Mouse (Mus musculus) liver, adult 2 months (tissue): ENCODE data around the gene Clec2h. TPM values are rescaled to one million over a fixed set of nuclear protein-coding genes. Genes with fewer than 3 reads are reported as not detected.
"Not testable (repeated sequence)": the region's sequence is repeated elsewhere in the genome, so short reads cannot be mapped to it uniquely, and the experiment has no call there.

Experiments used
- DNase-seq: peaks from one replicate; pipeline ENCODE4 v3.0.0-alpha.2; 2011; ENCODE audit warnings: low read depth, low spot score; ENCODE audit errors: extremely low read depth
- H3K27ac ChIP-seq: fragments of 200-500 bp; replicated peaks from 2 replicates; pipeline ENCODE4 v1.5.1; 2012; ENCODE audit warnings: low read depth, mild to moderate bottlenecking, control low read depth, inconsistent platforms, low read length; ENCODE audit not compliant: insufficient read depth
- H3K27me3 ChIP-seq: fragments of 200-500 bp; 2 replicates; pipeline ENCODE4 v1.6.1; 2012; ENCODE audit warnings: mild to moderate bottlenecking, moderate library complexity, low read length, inconsistent platforms; ENCODE audit not compliant: control insufficient read depth, insufficient read depth
- H3K36me3 ChIP-seq: fragments of 200-500 bp; 2 replicates; pipeline ENCODE4 v1.6.1; 2012; ENCODE audit warnings: low read length, inconsistent platforms; ENCODE audit not compliant: control insufficient read depth, insufficient read depth
- H3K4me1 ChIP-seq: fragments of 200-500 bp; 2 replicates; pipeline ENCODE4 v1.6.1; 2011; ENCODE audit warnings: low read length; ENCODE audit not compliant: control insufficient read depth, insufficient read depth
- H3K4me3 ChIP-seq: fragments of 200-500 bp; 2 replicates; pipeline ENCODE4 v1.5.1; 2011; ENCODE audit warnings: low read depth, mild to moderate bottlenecking, control low read depth, low read length, moderate library complexity; ENCODE audit not compliant: insufficient read depth
- H3K79me2 ChIP-seq: fragments of 200-500 bp; 2 replicates; pipeline ENCODE4 v1.6.1; 2012; ENCODE audit warnings: inconsistent platforms, mild to moderate bottlenecking, low read length, moderate library complexity; ENCODE audit not compliant: control insufficient read depth, insufficient read depth
- H3K9ac ChIP-seq: fragments of 200-500 bp; 2 replicates; pipeline ENCODE4 v1.6.1; 2012; ENCODE audit warnings: low read depth, mild to moderate bottlenecking, control low read depth, inconsistent platforms, low read length
- CTCF ChIP-seq: fragments of 200-500 bp; IDR thresholded peaks from 2 replicates; pipeline ENCODE4 v1.5.1; 2011; ENCODE audit warnings: low read depth, low read length, control low read depth
- POLR2A ChIP-seq: fragments of 200-500 bp; IDR thresholded peaks from 2 replicates; pipeline ENCODE4 v1.6.1; 2011; ENCODE audit warnings: low read length, control low read depth; ENCODE audit not compliant: insufficient read depth; ENCODE audit errors: extremely low read depth
- WGBS: fragments of 180-500 bp; shearing (Covaris S2); methylation state at CpG from one replicate; pipeline ENCODE4 v1.1.7; 2018; 5-methylcytosine and 5-hydroxymethylcytosine counted together
- polyA plus RNA-seq: library from polyadenylated mRNA; depleted of rRNA; stranded (reverse); fragments of >200 nt; gene quantifications from 2 replicates; pipeline ENCODE4 v1.2.3, GENCODE M21; 2012; rRNA removed
- total RNA-seq: library from RNA; depleted of rRNA; stranded (reverse); fragments of >200 nt; gene quantifications from 2 replicates; pipeline ENCODE4 v1.2.3, GENCODE M21; 2014; rRNA removed

Clec2h gene
- total RNA-seq = 9.0 and 25.9 TPM in 2 replicates
- 0.22 and 0.62 TPM in 2 replicates for polyA plus RNA-seq

DNA sequence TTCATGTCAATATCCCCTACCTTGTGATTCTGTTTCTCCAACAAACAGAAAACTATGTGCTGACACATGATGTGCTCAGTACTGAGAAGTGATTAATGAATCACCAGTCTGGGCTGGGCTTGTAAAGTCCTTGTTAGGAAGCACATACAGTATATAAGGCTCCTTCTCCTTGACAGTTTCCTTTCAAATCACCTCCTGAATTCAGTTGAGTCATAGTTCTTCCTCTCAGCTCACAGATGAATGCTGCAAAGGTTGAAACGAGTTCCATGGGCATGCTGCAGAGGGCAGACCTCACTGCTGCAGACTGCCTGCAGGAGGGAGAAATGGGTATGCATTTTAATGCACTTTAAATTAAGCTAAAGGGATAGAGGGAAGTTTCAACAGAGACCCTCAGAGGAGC is at the start of gene Clec2h:
Gene Clec2h, plus strand, starts transcription at position 180 of the 400 bp plus-strand sequence.
- 3% methylated on average over 1 of the region's 1 CpGs for WGBS
- H3K36me3 ChIP-seq = no peaks in the 10 kb centered on the region
- H3K4me1 ChIP-seq = no peaks in the 10 kb centered on the region; the same call in 1 of the 2 replicates
- no peaks in the 10 kb centered on the region for H3K79me2 ChIP-seq
- H3K27me3 ChIP-seq = no peaks in the 10 kb centered on the region
- DNase-seq = peak; percentile 72
- H3K27ac ChIP-seq = peak within 1 kb of the TSS; percentile 65
- TF ChIP-seq POLR2A (no peak), CTCF (peak; percentile 61)
- H3K9ac ChIP-seq = peak within 1 kb of the TSS; percentile 50
- H3K4me3 ChIP-seq = peak within 1 kb of the TSS; percentile 10

DNA sequence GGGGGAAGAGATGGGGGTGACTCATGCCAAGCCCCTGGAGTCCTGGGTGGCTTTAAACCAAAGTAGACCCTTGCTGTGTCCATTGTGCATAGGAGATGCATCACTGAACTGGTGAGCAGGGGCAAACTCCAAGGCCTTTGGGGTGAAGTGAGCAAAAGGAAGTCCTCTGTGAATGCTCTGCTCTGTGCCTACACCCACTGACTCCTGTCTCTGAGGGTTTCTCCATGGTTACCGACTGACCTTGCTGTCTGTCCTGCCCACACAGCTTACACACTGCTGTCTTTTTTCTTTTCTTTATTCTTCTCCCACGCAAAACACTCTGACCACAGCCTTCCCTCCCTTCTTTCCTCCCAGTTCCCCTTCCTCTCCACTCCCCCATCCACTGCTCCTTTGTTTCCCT is 39.5 kb upstream of the Clec2h start:
- no peak for DNase-seq
- H3K4me1 ChIP-seq = no peaks in the 10 kb centered on the region; the same call in 1 of the 2 replicates
- no peak overlapping the region for H3K9ac ChIP-seq
- no peaks in the 10 kb centered on the region for H3K27me3 ChIP-seq
- H3K4me3 ChIP-seq = no peak overlapping the region
- H3K36me3 ChIP-seq = no peaks in the 10 kb centered on the region
- no peaks in the 10 kb centered on the region for H3K79me2 ChIP-seq
- 38% methylated on average over 2 of the region's 2 CpGs for WGBS
- H3K27ac ChIP-seq = no peak overlapping the region
- TF ChIP-seq CTCF (no peak), POLR2A (no peak)

DNA sequence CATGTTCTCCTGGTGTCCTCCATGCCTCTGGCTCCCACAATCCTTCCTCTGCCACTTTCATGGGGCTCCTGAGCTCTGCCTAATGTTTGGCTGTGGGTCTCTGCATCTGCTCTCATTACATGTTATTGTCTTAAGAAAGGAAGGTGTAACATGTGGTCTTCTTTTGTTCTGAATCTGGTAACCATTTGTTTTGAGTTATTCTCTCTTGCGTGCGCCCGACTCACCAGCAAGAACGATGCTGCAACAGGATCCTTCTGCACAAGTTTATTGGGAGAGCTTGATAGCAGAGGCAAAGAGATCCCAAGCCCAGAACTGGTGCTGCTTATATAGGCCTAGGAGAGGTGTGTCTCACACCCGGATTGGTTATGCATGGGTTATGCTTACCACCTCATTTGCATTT is 38.8 kb upstream of the Clec2h start, which contains the start of gene Klrb1a:
Gene Klrb1a, minus strand, starts transcription at position 101 of the 400 bp plus-strand sequence.
- H3K4me1 ChIP-seq, H3K27ac ChIP-seq, H3K36me3 ChIP-seq, H3K4me3 ChIP-seq, H3K27me3 ChIP-seq, H3K79me2 ChIP-seq, H3K9ac ChIP-seq, DNase-seq: not testable (repeated sequence)
- 98% methylated on average over 5 of the region's 5 CpGs for WGBS

DNA sequence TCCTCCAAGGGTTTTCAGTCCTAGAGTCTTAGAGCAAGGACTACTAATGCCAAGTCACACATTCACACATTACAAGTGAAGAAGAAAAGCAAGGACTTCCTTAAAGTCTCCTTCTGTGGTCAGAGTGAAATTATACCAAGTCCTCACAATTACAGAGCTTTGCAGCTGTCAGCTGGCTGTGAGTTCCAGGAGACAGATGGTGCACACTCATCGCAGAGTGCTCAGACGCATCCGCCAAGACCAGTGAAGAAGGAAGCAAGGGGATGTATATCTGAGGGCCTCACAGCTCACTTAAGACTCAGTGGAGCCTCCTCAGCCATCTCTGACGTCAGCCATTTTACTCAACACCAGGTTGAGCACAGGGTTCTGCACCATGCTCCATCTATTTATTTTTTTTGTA is 37.8 kb upstream of the Clec2h start:
- H3K27me3 ChIP-seq = no peaks in the 10 kb centered on the region
- no peaks in the 10 kb centered on the region for H3K79me2 ChIP-seq
- H3K4me1 ChIP-seq = no peaks in the 10 kb centered on the region; the same call in 1 of the 2 replicates
- no peak for DNase-seq
- H3K27ac ChIP-seq = no peak overlapping the region
- no peaks in the 10 kb centered on the region for H3K36me3 ChIP-seq
- no peak for TF ChIP-seq POLR2A
- no peak for TF ChIP-seq CTCF
- 87% methylated on average over 4 of the region's 4 CpGs for WGBS
- no peak overlapping the region for H3K9ac ChIP-seq
- no peak overlapping the region for H3K4me3 ChIP-seq

DNA sequence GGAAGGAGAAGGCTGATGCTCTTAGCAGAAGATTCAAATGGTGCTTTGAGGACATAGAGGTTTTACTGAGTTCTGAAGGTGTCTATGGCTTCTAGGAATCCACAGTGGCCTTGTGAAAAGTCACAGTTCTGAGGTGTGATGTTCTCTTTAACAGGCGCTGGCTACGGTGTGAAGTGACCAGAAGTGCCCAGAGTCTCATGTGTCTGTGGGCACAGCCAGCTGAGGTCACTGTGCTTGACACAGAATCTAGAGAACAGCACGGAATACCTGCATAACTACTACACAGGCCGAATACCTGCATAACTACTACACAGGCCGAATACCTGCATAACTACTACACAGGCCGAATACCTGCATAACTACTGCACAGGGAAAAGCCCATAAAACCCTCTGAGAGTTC is 36.9 kb upstream of the Clec2h start:
- H3K27me3 ChIP-seq, H3K27ac ChIP-seq, H3K4me1 ChIP-seq, H3K36me3 ChIP-seq, DNase-seq, H3K9ac ChIP-seq, H3K4me3 ChIP-seq, H3K79me2 ChIP-seq: not testable (repeated sequence)
- WGBS = 93% methylated on average over 6 of the region's 6 CpGs

DNA sequence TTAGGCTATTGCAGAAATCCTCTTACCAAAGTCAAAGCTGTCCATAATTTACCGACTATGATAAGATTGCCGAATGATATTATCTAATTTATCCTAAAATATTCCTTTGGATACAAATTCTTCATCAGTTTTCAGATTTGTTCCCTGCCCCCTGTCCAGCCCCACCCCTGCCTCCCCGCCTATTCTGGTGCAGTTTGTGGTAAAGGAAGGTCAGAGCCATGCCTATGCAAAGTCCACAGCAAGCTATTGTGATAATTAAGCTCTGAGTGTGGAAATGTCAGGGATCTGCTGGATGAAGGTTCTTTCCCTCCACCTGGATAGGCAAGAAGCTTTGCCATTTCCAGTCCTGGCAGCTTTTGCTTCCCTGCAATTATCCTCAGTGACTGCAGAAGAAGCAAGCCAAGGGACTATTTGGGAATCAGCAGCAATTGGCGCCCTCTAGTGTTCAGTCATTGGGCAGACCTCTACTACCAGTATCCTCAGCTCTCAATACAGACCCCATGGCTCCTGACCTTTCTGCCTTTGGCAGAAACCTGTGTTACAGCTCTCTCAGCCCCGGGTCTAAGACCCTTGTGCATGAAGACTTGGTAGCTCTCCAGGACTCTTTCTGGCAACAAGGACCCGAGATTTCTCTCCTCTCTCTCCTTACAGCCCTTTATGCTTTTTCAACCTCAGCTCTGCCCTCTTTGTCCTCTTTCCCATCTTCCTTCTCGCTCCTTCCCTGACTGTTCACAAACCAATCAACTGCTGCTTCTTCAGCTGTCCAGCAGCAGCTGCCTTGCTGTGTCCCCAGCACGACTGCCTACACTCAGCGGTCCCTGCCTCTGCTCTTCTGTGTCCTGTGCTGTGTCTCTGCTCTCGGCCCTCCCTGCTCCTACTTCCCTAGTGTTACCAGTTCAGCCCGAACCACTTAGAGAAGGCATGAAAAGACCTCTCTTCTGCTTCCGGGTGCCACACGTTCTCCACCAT is 32.1 kb upstream of the Clec2h start:
- Histone ChIP-seq H3K27ac (peak overlapping the region; percentile 97), H3K4me3 (peak overlapping the region; percentile 28; the same call in 1 of the 2 replicates), H3K4me1 (peaks cover 14% of the 10 kb centered on the region; the same call in 1 of the 2 replicates), H3K9ac (peak overlapping the region; percentile 72)
- peak; percentile 67 for DNase-seq
- H3K27me3 ChIP-seq, H3K36me3 ChIP-seq, H3K79me2 ChIP-seq: not testable (repeated sequence)
- 36% methylated on average over 13 of the region's 13 CpGs for WGBS
- peak; percentile 57 for TF ChIP-seq CTCF

DNA sequence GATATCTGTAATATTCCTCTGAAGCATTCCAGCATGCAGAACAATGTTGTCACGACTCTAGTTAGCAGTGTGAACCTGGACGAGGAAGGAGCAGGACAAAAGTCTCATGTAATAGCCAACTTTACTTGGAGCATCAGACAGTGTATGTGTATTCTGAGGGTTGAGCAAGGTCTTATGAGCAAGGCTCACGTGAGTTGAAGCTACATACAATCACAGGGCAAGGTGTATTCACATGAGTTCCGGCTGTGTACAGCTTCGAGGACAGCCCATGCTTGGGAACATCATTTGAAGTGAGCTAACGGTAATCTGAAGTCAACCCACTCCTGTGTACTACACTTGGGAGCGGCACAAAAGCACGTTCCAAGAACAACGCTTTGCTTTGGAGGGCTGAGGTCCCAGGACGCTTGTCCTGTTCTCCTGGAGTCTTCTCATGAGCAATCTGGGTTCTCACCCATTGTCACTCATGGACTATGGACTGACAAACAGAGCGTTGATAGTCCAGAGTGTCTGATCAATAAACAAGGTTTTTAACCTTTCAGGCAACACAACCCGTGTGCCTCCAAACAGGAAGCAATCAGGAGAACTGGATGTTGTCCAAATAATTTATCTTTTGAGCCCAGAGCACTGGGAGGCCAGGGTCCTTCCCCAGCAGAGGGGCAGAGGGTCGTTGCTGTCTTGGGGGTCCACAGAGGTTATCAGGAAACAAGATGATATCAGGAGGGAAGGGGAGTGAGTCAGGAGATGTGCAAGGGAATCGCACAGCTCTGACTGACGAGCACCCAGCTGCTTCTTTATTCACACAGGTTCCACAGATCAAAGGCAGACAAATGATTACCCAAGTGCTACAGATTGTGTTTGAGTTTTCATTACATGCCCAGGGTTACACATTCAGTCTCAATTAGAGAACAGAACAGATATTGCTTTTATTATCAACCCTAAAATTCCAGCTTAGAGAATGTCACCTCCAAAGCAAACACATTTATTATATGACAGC is 31.0 kb upstream of the Clec2h start:
- H3K4me3 ChIP-seq = peak overlapping the region; percentile 35
- H3K27me3 ChIP-seq, H3K36me3 ChIP-seq, H3K79me2 ChIP-seq: not testable (repeated sequence)
- peaks cover 14% of the 10 kb centered on the region; the same call in 1 of the 2 replicates for H3K4me1 ChIP-seq
- H3K9ac ChIP-seq = peak overlapping the region; percentile 34; the same call in 1 of the 2 replicates
- H3K27ac ChIP-seq = peak overlapping the region; percentile 97
- 18% methylated on average over 15 of the region's 15 CpGs for WGBS
- DNase-seq = peak; percentile 97
